Mouse (Mus musculus) heart, postnatal 0 days (tissue): ENCODE results near the gene Dhx57. TPM values are rescaled to one million over a fixed set of nuclear protein-coding genes. Genes with fewer than 3 reads are reported as not detected.
"Not testable (repeated sequence)": the region's sequence is repeated elsewhere in the genome, so short reads cannot be mapped to it uniquely, and the experiment has no call there.

ENCODE experiments used
- ATAC-seq: fragments of 200-750 bp; cut with Nextera tagmentation; 2 replicates; pipeline ENCODE4 v1.8.0; 2017; ENCODE audit warnings: low read depth, moderate number of reproducible peaks, moderate library complexity; ENCODE audit not compliant: insufficient read depth
- DNase-seq: peaks from one replicate; pipeline ENCODE4 v3.0.0-alpha.2; 2016; ENCODE audit warnings: low spot score
- H3K27ac ChIP-seq: fragments of 300-500 bp; sonication (generic); 2 replicates; pipeline ENCODE4 v1.5.1; 2014; ENCODE audit warnings: low read depth, mild to moderate bottlenecking
- H3K27me3 ChIP-seq: fragments of 300-500 bp; sonication (generic); 2 replicates; pipeline ENCODE4 v1.6.1; 2014; ENCODE audit warnings: low read length, mixed read lengths; ENCODE audit not compliant: control insufficient read depth, insufficient read depth
- H3K36me3 ChIP-seq: fragments of 300-500 bp; sonication (generic); replicated peaks from 2 replicates; pipeline ENCODE4 v1.6.1; 2014; ENCODE audit warnings: low read length, mixed read lengths; ENCODE audit not compliant: control insufficient read depth, insufficient read depth
- H3K4me1 ChIP-seq: fragments of 300-500 bp; sonication (generic); 2 replicates; pipeline ENCODE4 v1.6.1; 2014; ENCODE audit warnings: antibody characterized with exemption; ENCODE audit not compliant: control insufficient read depth, insufficient read depth
- H3K4me2 ChIP-seq: fragments of 300-500 bp; sonication (generic); 2 replicates; pipeline ENCODE4 v1.6.1; 2014; ENCODE audit warnings: low read depth, mild to moderate bottlenecking, low read length, moderate library complexity
- H3K4me3 ChIP-seq: fragments of 300-500 bp; sonication (generic); 2 replicates; pipeline ENCODE4 v1.5.1; 2014; ENCODE audit warnings: low read depth, low read length
- H3K9ac ChIP-seq: fragments of 300-500 bp; sonication (generic); replicated peaks from 2 replicates; pipeline ENCODE4 v1.6.1; 2014; ENCODE audit warnings: low read depth, low read length, mixed read lengths
- H3K9me3 ChIP-seq: fragments of 300-500 bp; sonication (generic); replicated peaks from 2 replicates; pipeline ENCODE4 v1.6.1; 2016; ENCODE audit warnings: low read length; ENCODE audit not compliant: control insufficient read depth
- CTCF ChIP-seq: IDR thresholded peaks from 2 replicates; pipeline ENCODE4 v1.5.1; 2016; ENCODE audit warnings: antibody characterized with exemption, control low read depth, low read depth
- EP300 ChIP-seq: IDR thresholded peaks from 2 replicates; pipeline ENCODE4 v1.6.1; 2016; ENCODE audit warnings: antibody characterized with exemption, low read depth
- WGBS: fragments of 180-500 bp; shearing (Covaris S2); extraction: QIAGEN DNeasy Blood & Tissue Kit; methylation state at CpG from one replicate; pipeline ENCODE4 v1.1.7; 2014; 5-methylcytosine and 5-hydroxymethylcytosine counted together
- polyA plus RNA-seq: library from polyadenylated mRNA; unstranded; fragments of >200 nt; fragmentation: Nextera tagmentation; extraction: Ambion mirVana; gene quantifications from 2 replicates; pipeline ENCODE4 v1.2.1, GENCODE M21; 2015
- total RNA-seq: library from RNA; depleted of rRNA; stranded (reverse); fragments of >200 nt; gene quantifications from 2 replicates; pipeline ENCODE4 v1.2.3, GENCODE M21; 2014; ENCODE audit warnings: low replicate concordance

The Dhx57 gene
- total and polyA plus RNA-seq, 2 experiments from 2014 or later = 2.9 to 3.7 TPM

DNA sequence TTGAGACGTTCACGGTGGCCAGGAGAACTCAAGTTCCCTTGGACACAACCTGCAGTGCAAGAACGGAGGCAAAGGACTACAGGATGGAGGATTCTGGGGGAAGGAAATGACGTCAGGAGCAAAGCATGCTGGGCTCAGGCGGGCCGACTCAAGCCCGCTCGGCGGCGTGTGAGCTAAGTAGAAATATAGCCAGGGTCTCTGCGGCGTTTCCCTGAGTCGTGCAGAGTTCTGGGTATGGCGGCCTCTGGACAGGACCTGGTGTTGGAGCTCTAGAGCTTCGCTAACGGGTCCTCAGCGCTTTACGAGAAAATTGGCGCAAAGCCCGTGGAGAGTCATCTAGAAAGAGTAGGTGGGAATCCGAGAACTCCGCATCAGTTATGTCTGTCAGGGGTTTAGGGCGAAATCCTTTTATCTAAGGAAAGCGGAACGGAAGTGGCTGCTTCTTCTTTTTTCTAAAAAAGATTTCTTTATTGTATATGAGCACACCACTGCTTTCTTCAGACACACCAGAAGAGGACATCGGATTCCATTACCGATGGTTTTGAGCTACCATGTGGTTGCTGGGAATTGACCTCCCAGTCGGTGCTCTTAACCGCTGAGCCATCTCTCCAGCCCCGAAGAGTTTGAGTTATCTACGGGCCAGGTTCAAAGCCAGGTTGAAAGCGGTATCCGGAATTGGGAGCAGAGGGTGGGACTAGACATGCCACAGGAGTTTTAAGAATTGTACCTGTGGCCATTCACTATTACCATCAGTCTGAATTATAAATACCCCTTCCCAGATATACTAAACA lies 65.8 kb downstream of the Dhx57 start, which contains the start of gene Gemin6:
TSS of gene Gemin6 (plus strand) at position 116 of the 791 bp plus-strand sequence.
- peak within 1 kb of the TSS; percentile 72 for H3K4me2 ChIP-seq
- H3K4me1 ChIP-seq = peaks cover 9% of the 10 kb centered on the region
- peak within 1 kb of the TSS; percentile 68 for H3K4me3 ChIP-seq
- TF ChIP-seq CTCF (no peak), EP300 (no peak)
- ATAC-seq (peak; percentile 95), DNase-seq (peak; percentile 96)
- under 1% methylated on average over 33 of the region's 33 CpGs for WGBS
- no peaks in the 10 kb centered on the region for H3K36me3 ChIP-seq
- H3K27ac ChIP-seq = peak within 1 kb of the TSS; percentile 84
- H3K9me3 ChIP-seq = no peaks in the 10 kb centered on the region
- H3K9ac ChIP-seq = peak within 1 kb of the TSS; percentile 68
- no peaks in the 10 kb centered on the region for H3K27me3 ChIP-seq

DNA sequence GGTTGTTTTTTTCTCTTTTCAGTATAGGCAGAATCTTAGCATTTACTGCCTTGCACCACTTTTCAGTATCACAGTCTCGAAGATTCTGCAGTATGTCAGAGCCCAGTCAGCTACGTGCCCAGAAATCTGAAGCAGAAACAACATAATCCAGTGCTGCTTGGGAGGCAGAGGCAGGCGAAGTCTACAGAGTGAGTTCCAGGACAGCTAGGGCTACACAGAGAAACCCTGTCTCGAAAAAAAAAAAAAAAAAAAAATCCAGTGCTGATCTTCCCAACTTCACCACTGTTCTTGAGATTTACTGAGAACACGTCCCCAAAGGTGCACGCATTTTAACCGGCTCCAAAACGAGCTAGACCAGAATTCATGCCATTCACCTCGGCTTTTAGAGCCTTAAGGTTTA lies 66.4 kb downstream of the Dhx57 start:
- ATAC-seq = no peak
- peak overlapping the region; percentile 68 for H3K4me3 ChIP-seq
- H3K9me3 ChIP-seq = no peaks in the 10 kb centered on the region
- peak overlapping the region; percentile 72 for H3K4me2 ChIP-seq
- H3K36me3 ChIP-seq = no peaks in the 10 kb centered on the region
- peak overlapping the region; percentile 68; the same call in 1 of the 2 replicates for H3K9ac ChIP-seq
- DNase-seq = no peak
- H3K27me3 ChIP-seq = no peaks in the 10 kb centered on the region
- WGBS = 4% methylated on average over 9 of the region's 9 CpGs
- H3K4me1 ChIP-seq = peaks cover 9% of the 10 kb centered on the region
- H3K27ac ChIP-seq = peak overlapping the region; percentile 84
- TF ChIP-seq EP300 (no peak), CTCF (no peak)

DNA sequence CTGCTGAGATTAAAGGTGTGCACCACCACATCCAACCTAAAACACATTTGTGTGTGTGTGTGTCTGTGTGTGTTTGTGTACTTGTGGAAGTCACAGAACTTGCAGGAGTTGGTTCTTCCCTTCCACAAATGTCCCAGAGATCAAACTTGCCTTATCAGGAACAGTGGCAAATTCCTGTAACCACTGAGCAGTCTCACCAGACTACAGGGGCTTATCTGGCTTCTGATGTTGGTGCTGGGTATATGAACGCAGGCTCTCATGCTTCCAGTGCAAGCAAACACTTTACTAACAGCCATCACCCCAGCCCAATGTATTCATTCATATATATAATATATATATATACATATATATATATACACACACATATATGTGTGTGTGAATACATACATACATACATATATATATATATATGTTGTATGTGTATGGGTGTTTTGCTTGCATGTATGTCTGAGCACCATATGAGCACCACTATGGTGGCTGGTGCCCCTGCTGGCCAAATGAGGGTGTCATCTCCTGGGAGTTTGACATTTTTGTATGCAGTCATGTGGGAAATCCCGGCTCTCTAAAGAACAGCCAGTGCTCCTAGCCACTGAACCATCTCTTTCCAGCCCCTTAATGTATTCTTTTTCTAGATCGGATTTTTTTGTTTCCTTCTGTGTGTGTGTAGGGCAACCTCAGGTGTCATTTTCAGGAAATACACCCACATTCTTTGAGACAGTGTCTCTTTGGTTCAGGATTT lies 68.2 kb downstream of the Dhx57 start:
- Histone ChIP-seq H3K4me1 (peaks cover 9% of the 10 kb centered on the region), H3K27ac (no peak overlapping the region), H3K36me3 (no peaks in the 10 kb centered on the region), H3K9ac (no peak overlapping the region), H3K4me3 (no peak overlapping the region), H3K4me2 (no peak overlapping the region), H3K27me3 (no peaks in the 10 kb centered on the region), H3K9me3 (no peaks in the 10 kb centered on the region)
- WGBS = 41% methylated on average over 3 of the region's 3 CpGs
- DNase-seq (no peak), ATAC-seq (no peak)
- TF ChIP-seq EP300 (no peak), CTCF (peak; percentile 24)

DNA sequence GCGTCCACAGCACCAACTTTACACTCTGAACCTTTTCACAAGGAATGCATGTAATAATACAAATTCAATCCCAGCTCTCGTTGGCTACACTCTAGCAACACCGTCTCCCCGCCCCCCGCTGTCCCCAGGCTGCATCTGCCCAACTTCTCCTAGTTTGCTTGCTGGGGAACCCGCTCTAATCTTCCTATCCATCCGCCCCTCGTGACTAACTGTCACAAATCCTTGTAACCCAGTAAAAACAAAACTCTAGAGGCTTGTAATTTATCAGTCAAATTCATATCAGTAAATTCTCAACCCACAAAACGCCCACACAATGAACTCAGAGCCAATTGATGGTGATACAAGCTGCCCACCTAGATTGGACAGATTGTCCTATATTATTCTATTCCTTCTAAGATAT lies 69.1 kb downstream of the Dhx57 start:
- Histone ChIP-seq H3K4me3 (no peak overlapping the region), H3K4me2 (no peak overlapping the region), H3K9ac (no peak overlapping the region), H3K27me3 (no peaks in the 10 kb centered on the region), H3K36me3 (no peaks in the 10 kb centered on the region), H3K9me3 (no peaks in the 10 kb centered on the region), H3K27ac (no peak overlapping the region), H3K4me1 (peaks cover 9% of the 10 kb centered on the region)
- no peak for TF ChIP-seq CTCF
- TF ChIP-seq EP300 = no peak
- DNase-seq (no peak), ATAC-seq (no peak)
- WGBS = 68% methylated on average over 9 of the region's 9 CpGs

DNA sequence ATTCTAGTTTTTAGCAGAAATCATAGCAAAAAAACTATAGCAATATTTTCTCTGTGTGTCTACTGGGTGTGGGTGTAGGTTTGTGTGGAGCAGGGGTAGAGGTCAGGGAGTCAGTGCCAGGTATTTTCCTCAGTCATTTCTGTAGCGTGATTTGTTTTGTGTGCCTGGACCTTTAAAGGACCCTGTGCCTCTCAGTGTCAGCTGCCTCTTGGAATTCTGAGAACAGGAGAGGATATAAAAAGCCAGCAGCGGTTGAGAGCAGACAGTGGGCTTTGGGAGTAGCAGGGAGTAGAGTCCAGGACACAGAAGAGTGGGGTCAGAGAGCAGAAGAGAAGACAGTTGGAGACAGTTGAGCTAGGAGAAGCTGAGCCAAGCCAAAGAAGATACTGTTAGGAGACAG lies 70.1 kb downstream of the Dhx57 start:
- no peak for TF ChIP-seq CTCF
- TF ChIP-seq EP300 = no peak
- no peak for DNase-seq
- Histone ChIP-seq H3K36me3 (no peaks in the 10 kb centered on the region), H3K4me2 (no peak overlapping the region), H3K4me1 (peaks cover 9% of the 10 kb centered on the region), H3K9ac (0 out of 2 replicates have a peak overlapping the region, but pooled peaks have one; percentile 42), H3K4me3 (no peak overlapping the region), H3K27ac (peak overlapping the region; percentile 30; the same call in 1 of the 2 replicates), H3K9me3 (no peaks in the 10 kb centered on the region), H3K27me3 (no peaks in the 10 kb centered on the region)
- 32% methylated on average over 2 of the region's 2 CpGs for WGBS
- ATAC-seq = no peak

DNA sequence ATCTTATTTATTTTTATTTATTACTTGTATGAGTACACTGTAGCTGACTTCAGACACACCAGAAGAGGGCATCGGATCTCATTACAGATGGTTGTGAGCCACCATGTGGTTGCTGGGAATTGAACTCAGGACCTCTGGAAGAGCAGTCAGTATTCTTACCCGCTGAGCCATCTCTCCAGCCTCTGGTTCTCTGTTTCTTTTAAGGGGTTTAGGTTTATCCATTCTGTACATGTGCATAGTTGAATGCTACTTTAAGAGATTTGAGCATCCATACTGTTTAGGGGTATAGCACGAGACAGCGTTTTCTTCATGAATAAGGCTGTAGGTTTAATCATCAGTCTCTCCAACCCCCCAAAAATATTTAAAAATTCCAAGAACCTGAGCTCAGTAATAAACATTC lies 76.3 kb downstream of the Dhx57 start:
- not testable (repeated sequence) for H3K36me3 ChIP-seq, H3K27me3 ChIP-seq, H3K9ac ChIP-seq, ATAC-seq, H3K4me1 ChIP-seq, H3K4me2 ChIP-seq, H3K27ac ChIP-seq, DNase-seq, H3K4me3 ChIP-seq, H3K9me3 ChIP-seq
- WGBS = 90% methylated on average over 4 of the region's 4 CpGs
